Mouse (Mus musculus): ENCODE data around the gene Galntl6.
"Not testable (repeated sequence)": the region's sequence is repeated elsewhere in the genome, so short reads cannot be mapped to it uniquely, and the experiment has no call there.

GRCm38 (mm10) chr8:58463342-58463741, 449.1 kb downstream of the Galntl6 start:
- not testable (repeated sequence) for TF ChIP-seq TAL1, GATA1 (IDR thresholded peaks at IDR 0.05; ENCODE audit: low read length)
